Mouse (Mus musculus): ENCODE data around the gene Zfyve19. TPM values are rescaled to one million over a fixed set of nuclear protein-coding genes. Genes with fewer than 3 reads are reported as not detected.

Zfyve19 gene
- polyA plus RNA-seq, 1 experiment: 23.2 TPM

- peaks cover 20% of the 10 kb centered on the region for H3K79me2 ChIP-seq (ENCODE audit: control insufficient read depth, insufficient read depth)
- peak overlapping the region; percentile 93 for H3K4me3 ChIP-seq
- H3ac ChIP-seq (ENCODE audit: control insufficient read depth, insufficient read length): peak overlapping the region; percentile 47
- peak overlapping the region; percentile 94 for H3K4me2 ChIP-seq (ENCODE audit: low read depth)
- no peak for TF ChIP-seq CEBPB (IDR thresholded peaks at IDR 0.05; ENCODE audit: insufficient read depth, poor library complexity, severe bottlenecking)
- TF ChIP-seq TCF3 (IDR thresholded peaks at IDR 0.05; ENCODE audit: insufficient read length, low read depth): no peak
- no peak for TF ChIP-seq E2F4 (IDR thresholded peaks at IDR 0.05; ENCODE audit: insufficient read depth)
- TF ChIP-seq POLR2AphosphoS2 (IDR thresholded peaks at IDR 0.05; ENCODE audit: insufficient read length, low read depth): no peak
- no peak for TF ChIP-seq MAX (IDR thresholded peaks at IDR 0.05; ENCODE audit: low read depth)
- no peak for TF ChIP-seq USF1 (IDR thresholded peaks at IDR 0.05; ENCODE audit: low read depth)
- no peak for TF ChIP-seq MYOD1 (IDR thresholded peaks at IDR 0.05; ENCODE audit: control insufficient read depth in 1 of 3, insufficient read length in 2 of 3, low read depth in 2 of 3)
- TF ChIP-seq REST (IDR thresholded peaks at IDR 0.05; ENCODE audit: insufficient read depth, insufficient read length): no peak
- no peak for TF ChIP-seq SRF (IDR thresholded peaks at IDR 0.05; ENCODE audit: control insufficient read depth, insufficient read length, low read depth)
- no peak for TF ChIP-seq MYOG (IDR thresholded peaks at IDR 0.05; ENCODE audit: control insufficient read depth in 1 of 3, insufficient read depth in 1 of 3, insufficient read length in 2 of 3, low read depth in 2 of 3)
- no peaks in the 10 kb centered on the region for H3K27me3 ChIP-seq (ENCODE audit: control insufficient read depth, insufficient read depth, insufficient read length)
- peaks cover 8% of the 10 kb centered on the region for H3K36me3 ChIP-seq (ENCODE audit: control insufficient read depth, insufficient read depth)
These were observed 725 bp downstream of the Zfyve19 start for GRCm38 (mm10) chr2:119209176-119209507.

- Histone ChIP-seq H3K4me2 (ENCODE audit: low read depth) (peak within 1 kb of the TSS; percentile 13), H3K36me3 (ENCODE audit: control insufficient read depth, insufficient read depth) (no peaks in the 10 kb centered on the region), H3K4me3 (no peak within 1 kb of the TSS), H3ac (ENCODE audit: control insufficient read depth, insufficient read length) (no peak within 1 kb of the TSS), H3K79me2 (ENCODE audit: control insufficient read depth, insufficient read depth) (no peaks in the 10 kb centered on the region), H3K27me3 (ENCODE audit: control insufficient read depth, insufficient read depth, insufficient read length) (peaks cover 4% of the 10 kb centered on the region)
- TF ChIP-seq USF1 (IDR thresholded peaks at IDR 0.05; ENCODE audit: low read depth): peak; percentile 60
- peak in 1 of 3 experiments; percentile 12 for TF ChIP-seq MYOD1 (IDR thresholded peaks at IDR 0.05; ENCODE audit: control insufficient read depth in 1 of 3, insufficient read length in 2 of 3, low read depth in 2 of 3)
- peak in 1 of 3 experiments; percentile 1 for TF ChIP-seq MYOG (IDR thresholded peaks at IDR 0.05; ENCODE audit: control insufficient read depth in 1 of 3, insufficient read depth in 1 of 3, insufficient read length in 2 of 3, low read depth in 2 of 3)
- no peak for TF ChIP-seq E2F4 (IDR thresholded peaks at IDR 0.05; ENCODE audit: insufficient read depth)
These were observed 21.6 kb downstream of the Zfyve19 start, which contains the start of gene Ppp1r14d for GRCm38 (mm10) chr2:119229775-119230704. Gene Ppp1r14d (minus strand): TSS chr2:119229906.

GRCm38 (mm10) chr2:119236682-119237209, 28.3 kb downstream of the Zfyve19 start:
- no peaks in the 10 kb centered on the region for H3K36me3 ChIP-seq (ENCODE audit: control insufficient read depth, insufficient read depth)
- H3K4me3 ChIP-seq: no peak overlapping the region
- no peak overlapping the region for H3ac ChIP-seq (ENCODE audit: control insufficient read depth, insufficient read length)
- H3K79me2 ChIP-seq (ENCODE audit: control insufficient read depth, insufficient read depth): no peaks in the 10 kb centered on the region
- peaks cover 14% of the 10 kb centered on the region for H3K27me3 ChIP-seq (ENCODE audit: control insufficient read depth, insufficient read depth, insufficient read length)
- TF ChIP-seq REST (IDR thresholded peaks at IDR 0.05; ENCODE audit: insufficient read depth, insufficient read length) (no peak), MYOD1 (IDR thresholded peaks at IDR 0.05; ENCODE audit: control insufficient read depth in 1 of 3, insufficient read length in 2 of 3, low read depth in 2 of 3) (no peak), USF1 (IDR thresholded peaks at IDR 0.05; ENCODE audit: low read depth) (no peak), MAX (IDR thresholded peaks at IDR 0.05; ENCODE audit: low read depth) (no peak), MYOG (IDR thresholded peaks at IDR 0.05; ENCODE audit: control insufficient read depth in 1 of 3, insufficient read depth in 1 of 3, insufficient read length in 2 of 3, low read depth in 2 of 3) (no peak), CEBPB (IDR thresholded peaks at IDR 0.05; ENCODE audit: insufficient read depth, poor library complexity, severe bottlenecking) (no peak), SRF (IDR thresholded peaks at IDR 0.05; ENCODE audit: control insufficient read depth, insufficient read length, low read depth) (no peak), E2F4 (IDR thresholded peaks at IDR 0.05; ENCODE audit: insufficient read depth) (no peak), TCF12 (IDR thresholded peaks at IDR 0.05; ENCODE audit: insufficient read depth, poor library complexity, severe bottlenecking) (no peak), TCF3 (IDR thresholded peaks at IDR 0.05; ENCODE audit: insufficient read length, low read depth) (no peak), POLR2AphosphoS2 (IDR thresholded peaks at IDR 0.05; ENCODE audit: insufficient read length, low read depth) (no peak), POLR2A (IDR thresholded peaks at IDR 0.05; ENCODE audit: insufficient read length, low read depth) (no peak)
- H3K4me2 ChIP-seq (ENCODE audit: low read depth): no peak overlapping the region

- H3ac ChIP-seq (ENCODE audit: control insufficient read depth, insufficient read length): no peak within 1 kb of the TSS
- no peak for TF ChIP-seq TCF3 (IDR thresholded peaks at IDR 0.05; ENCODE audit: insufficient read length, low read depth)
- TF ChIP-seq TCF12 (IDR thresholded peaks at IDR 0.05; ENCODE audit: insufficient read depth, poor library complexity, severe bottlenecking): no peak
- no peak for TF ChIP-seq REST (IDR thresholded peaks at IDR 0.05; ENCODE audit: insufficient read depth, insufficient read length)
- H3K36me3 ChIP-seq (ENCODE audit: control insufficient read depth, insufficient read depth): no peaks in the 10 kb centered on the region
- no peaks in the 10 kb centered on the region for H3K79me2 ChIP-seq (ENCODE audit: control insufficient read depth, insufficient read depth)
- H3K4me2 ChIP-seq (ENCODE audit: low read depth): peak within 1 kb of the TSS; percentile 49
- no peak within 1 kb of the TSS for H3K4me3 ChIP-seq
- peaks cover 14% of the 10 kb centered on the region for H3K27me3 ChIP-seq (ENCODE audit: control insufficient read depth, insufficient read depth, insufficient read length)
These were observed 28.9 kb downstream of the Zfyve19 start, which contains the start of gene Spint1 for GRCm38 (mm10) chr2:119237210-119237870. Gene Spint1 (plus strand): TSS chr2:119237362.

Measured in myocyte (in vitro differentiated cells).